Mouse (Mus musculus): Measurements from ENCODE around the gene Vwa8. TPM values are rescaled to one million over a fixed set of nuclear protein-coding genes. Genes with fewer than 3 reads are reported as not detected.

Vwa8 gene
- polyA plus RNA-seq, 1 experiment from 2014 or later, result 8.8 TPM

DNA sequence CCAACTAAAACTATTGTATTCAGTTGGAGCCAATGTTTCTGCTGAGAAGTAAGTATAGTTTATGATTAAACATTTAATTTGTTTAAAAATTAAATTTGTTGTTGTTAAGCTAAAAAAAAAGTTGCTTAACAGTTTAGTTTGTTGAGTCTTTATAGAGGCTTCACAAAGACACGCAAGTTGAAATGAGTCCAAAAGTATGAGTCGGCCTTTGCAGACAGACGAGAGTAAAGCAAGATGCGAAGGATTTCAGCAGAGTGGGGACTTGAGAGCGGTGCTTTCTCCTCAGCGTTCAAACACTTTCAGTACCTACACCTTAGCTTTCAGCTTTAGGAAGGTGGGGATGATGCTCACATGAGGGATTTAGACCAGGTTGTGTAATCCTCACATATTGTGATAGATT lies 85.7 kb downstream of the Vwa8 start:
- Histone ChIP-seq H3K9ac (replicated peaks; ENCODE audit: low read depth) (no peak overlapping the region), H3K36me3 (ENCODE audit: insufficient read depth, low read length) (no peaks in the 10 kb centered on the region; the same call in 1 of the 2 replicates), H3K27me3 (replicated peaks; ENCODE audit: insufficient read depth, low read length) (no peaks in the 10 kb centered on the region), H3K4me2 (replicated peaks; ENCODE audit: low read depth, low read length) (no peak overlapping the region), H3K9me3 (ENCODE audit: low read length) (no peaks in the 10 kb centered on the region), H3K27ac (ENCODE audit: low read length) (no peak overlapping the region), H3K4me3 (ENCODE audit: low read depth, low read length) (no peak overlapping the region), H3K4me1 (ENCODE audit: insufficient read depth, low read depth, low read length) (no peaks in the 10 kb centered on the region)
- TF ChIP-seq EP300 (IDR thresholded peaks at IDR 0.05) (no peak), CTCF (IDR thresholded peaks at IDR 0.05) (no peak)
- DNase-seq (ENCODE audit: low spot score), result no peak
- 67% methylated on average over 6 of the region's 6 CpGs for WGBS
- ATAC-seq, result no peak

DNA sequence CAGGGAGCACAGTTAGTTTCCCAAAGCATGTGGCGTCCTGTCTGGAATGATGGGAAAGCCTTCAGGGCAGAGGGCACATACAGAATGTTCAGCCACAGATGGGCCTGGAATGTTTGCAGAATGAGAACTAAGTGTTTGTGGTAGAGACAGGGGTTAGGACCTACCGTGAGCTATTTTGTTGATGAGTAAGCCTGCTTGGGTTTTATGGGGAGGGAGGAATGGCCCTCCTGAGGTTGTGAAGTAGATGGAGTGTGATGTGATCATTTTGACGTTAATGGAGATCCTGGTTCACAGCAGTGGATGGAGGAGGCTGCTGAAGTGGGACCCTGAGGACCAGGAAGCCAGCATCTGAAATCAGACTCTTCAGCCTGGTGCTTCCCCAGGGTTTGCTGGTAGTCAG lies 86.9 kb downstream of the Vwa8 start:
- Histone ChIP-seq H3K9me3 (ENCODE audit: low read length) (no peaks in the 10 kb centered on the region), H3K27me3 (replicated peaks; ENCODE audit: insufficient read depth, low read length) (no peaks in the 10 kb centered on the region), H3K4me2 (replicated peaks; ENCODE audit: low read depth, low read length) (no peak overlapping the region), H3K4me3 (ENCODE audit: low read depth, low read length) (no peak overlapping the region), H3K27ac (ENCODE audit: low read length) (no peak overlapping the region), H3K9ac (replicated peaks; ENCODE audit: low read depth) (no peak overlapping the region), H3K4me1 (ENCODE audit: insufficient read depth, low read depth, low read length) (no peaks in the 10 kb centered on the region), H3K36me3 (ENCODE audit: insufficient read depth, low read length) (no peaks in the 10 kb centered on the region; the same call in 1 of the 2 replicates)
- no peak for DNase-seq (ENCODE audit: low spot score)
- WGBS, result 34% methylated on average over 3 of the region's 3 CpGs
- TF ChIP-seq EP300 (IDR thresholded peaks at IDR 0.05), result no peak
- no peak for TF ChIP-seq CTCF (IDR thresholded peaks at IDR 0.05)
- no peak for ATAC-seq

GRCm38 (mm10) chr14:78941741-78942475 lies 93.1 kb downstream of the Vwa8 start:
- H3K4me2 ChIP-seq (replicated peaks; ENCODE audit: low read depth, low read length), result no peak overlapping the region
- no peaks in the 10 kb centered on the region for H3K9me3 ChIP-seq (ENCODE audit: low read length)
- H3K27me3 ChIP-seq (replicated peaks; ENCODE audit: insufficient read depth, low read length), result no peaks in the 10 kb centered on the region
- WGBS, result 67% methylated on average over 11 of the region's 11 CpGs
- DNase-seq (ENCODE audit: low spot score) (peak; percentile 48), ATAC-seq (peak; percentile 44)
- H3K4me3 ChIP-seq (ENCODE audit: low read depth, low read length), result no peak overlapping the region
- H3K27ac ChIP-seq (ENCODE audit: low read length), result no peak overlapping the region
- no peak overlapping the region for H3K9ac ChIP-seq (replicated peaks; ENCODE audit: low read depth)
- H3K4me1 ChIP-seq (ENCODE audit: insufficient read depth, low read depth, low read length), result no peaks in the 10 kb centered on the region
- TF ChIP-seq CTCF (IDR thresholded peaks at IDR 0.05) (no peak), EP300 (IDR thresholded peaks at IDR 0.05) (no peak)
- H3K36me3 ChIP-seq (ENCODE audit: insufficient read depth, low read length), result no peaks in the 10 kb centered on the region

DNA sequence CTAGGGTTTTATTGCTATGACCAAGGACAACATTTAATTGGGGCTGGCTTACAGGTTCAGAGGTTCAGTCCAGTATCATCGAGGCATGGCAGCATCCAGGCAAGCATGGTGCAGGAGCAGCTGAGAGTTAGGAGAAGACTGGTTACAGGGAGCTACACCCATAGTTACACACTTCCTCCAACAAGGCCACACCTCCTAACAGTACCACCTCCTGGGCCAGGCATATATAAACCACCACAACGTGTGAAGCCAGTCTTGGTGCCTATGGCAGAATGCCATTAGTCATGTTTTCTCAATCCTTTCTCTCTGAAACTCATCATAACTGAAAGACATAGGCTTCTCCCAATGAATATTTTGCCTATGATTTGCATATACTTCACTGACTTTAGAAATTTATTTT lies 106.9 kb downstream of the Vwa8 start:
- no peak overlapping the region for H3K4me3 ChIP-seq (ENCODE audit: low read depth, low read length)
- no peaks in the 10 kb centered on the region for H3K4me1 ChIP-seq (ENCODE audit: insufficient read depth, low read depth, low read length)
- H3K9ac ChIP-seq (replicated peaks; ENCODE audit: low read depth), result no peak overlapping the region
- no peaks in the 10 kb centered on the region for H3K9me3 ChIP-seq (ENCODE audit: low read length)
- ATAC-seq (no peak), DNase-seq (ENCODE audit: low spot score) (no peak)
- no peak for TF ChIP-seq CTCF (IDR thresholded peaks at IDR 0.05)
- TF ChIP-seq EP300 (IDR thresholded peaks at IDR 0.05), result no peak
- no peaks in the 10 kb centered on the region for H3K27me3 ChIP-seq (replicated peaks; ENCODE audit: insufficient read depth, low read length)
- WGBS, result 69% methylated on average over 2 of the region's 2 CpGs
- no peak overlapping the region for H3K4me2 ChIP-seq (replicated peaks; ENCODE audit: low read depth, low read length)
- no peak overlapping the region for H3K27ac ChIP-seq (ENCODE audit: low read length)
- no peaks in the 10 kb centered on the region for H3K36me3 ChIP-seq (ENCODE audit: insufficient read depth, low read length)

DNA sequence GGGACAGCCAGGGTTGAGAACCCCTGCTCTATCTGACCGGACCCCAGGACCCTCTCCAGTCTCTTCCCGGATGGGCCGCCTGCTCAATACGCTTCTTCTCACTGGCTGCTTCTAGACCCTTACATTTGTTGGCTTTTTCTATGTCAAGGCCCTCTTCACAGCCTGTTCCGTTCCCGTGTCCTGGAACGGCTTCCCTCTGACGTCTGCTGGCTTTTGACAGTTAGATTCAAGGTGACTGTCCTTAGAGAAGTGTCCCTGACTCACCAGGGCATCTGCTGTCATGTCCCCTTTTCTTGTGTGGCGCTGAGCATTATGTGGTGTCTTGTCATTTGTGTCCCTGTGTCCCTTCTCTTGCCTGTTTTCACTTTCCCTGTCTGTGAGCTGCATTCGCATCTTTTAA lies 121.8 kb downstream of the Vwa8 start:
- TF ChIP-seq CTCF (IDR thresholded peaks at IDR 0.05) (no peak), EP300 (IDR thresholded peaks at IDR 0.05) (no peak)
- H3K9me3 ChIP-seq (ENCODE audit: low read length), result no peaks in the 10 kb centered on the region
- H3K27me3 ChIP-seq (replicated peaks; ENCODE audit: insufficient read depth, low read length), result no peaks in the 10 kb centered on the region
- ATAC-seq (no peak), DNase-seq (ENCODE audit: low spot score) (no peak)
- no peaks in the 10 kb centered on the region for H3K4me1 ChIP-seq (ENCODE audit: insufficient read depth, low read depth, low read length)
- H3K36me3 ChIP-seq (ENCODE audit: insufficient read depth, low read length), result no peaks in the 10 kb centered on the region
- 92% methylated on average over 10 of the region's 10 CpGs for WGBS
- no peak overlapping the region for H3K9ac ChIP-seq (replicated peaks; ENCODE audit: low read depth)
- no peak overlapping the region for H3K4me2 ChIP-seq (replicated peaks; ENCODE audit: low read depth, low read length)
- no peak overlapping the region for H3K27ac ChIP-seq (ENCODE audit: low read length)
- no peak overlapping the region for H3K4me3 ChIP-seq (ENCODE audit: low read depth, low read length)

DNA sequence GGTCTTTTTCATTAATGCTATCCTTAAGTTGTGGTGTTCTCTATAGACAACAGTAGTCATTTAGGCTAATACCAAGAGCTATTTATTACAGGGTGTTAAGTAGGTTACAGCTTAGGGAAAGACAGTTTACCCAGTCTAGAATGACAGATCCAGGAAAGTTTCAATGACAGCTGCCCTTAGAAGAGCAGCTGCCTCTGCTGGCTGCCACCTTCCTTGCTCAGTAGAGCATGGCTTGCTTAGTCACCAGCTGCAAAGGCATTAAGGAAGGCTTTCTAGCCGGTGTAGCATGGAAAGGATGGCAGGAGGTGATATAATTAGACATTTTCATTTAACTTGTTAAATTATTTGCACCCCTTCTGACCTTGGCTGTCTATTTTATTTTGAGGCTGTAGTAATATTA lies 123.6 kb downstream of the Vwa8 start:
- H3K9me3 ChIP-seq (ENCODE audit: low read length), result no peaks in the 10 kb centered on the region
- no peak for ATAC-seq
- H3K36me3 ChIP-seq (ENCODE audit: insufficient read depth, low read length), result no peaks in the 10 kb centered on the region
- H3K4me2 ChIP-seq (replicated peaks; ENCODE audit: low read depth, low read length), result no peak overlapping the region
- H3K4me3 ChIP-seq (ENCODE audit: low read depth, low read length), result no peak overlapping the region
- DNase-seq (ENCODE audit: low spot score), result no peak
- H3K4me1 ChIP-seq (ENCODE audit: insufficient read depth, low read depth, low read length), result no peaks in the 10 kb centered on the region
- no peak for TF ChIP-seq EP300 (IDR thresholded peaks at IDR 0.05)
- TF ChIP-seq CTCF (IDR thresholded peaks at IDR 0.05), result no peak
- H3K27me3 ChIP-seq (replicated peaks; ENCODE audit: insufficient read depth, low read length), result no peaks in the 10 kb centered on the region
- H3K27ac ChIP-seq (ENCODE audit: low read length), result no peak overlapping the region
- H3K9ac ChIP-seq (replicated peaks; ENCODE audit: low read depth), result no peak overlapping the region
- 72% methylated on average over 1 of the region's 1 CpGs for WGBS
